Mouse (Mus musculus): ENCODE results near the gene Hpd. TPM values are rescaled to one million over a fixed set of nuclear protein-coding genes. Genes with fewer than 3 reads are reported as not detected.
"Not testable (repeated sequence)": the region's sequence is repeated elsewhere in the genome, so short reads cannot be mapped to it uniquely, and the experiment has no call there.

Gene Hpd
- total RNA-seq (2021) = 1 to 10 TPM in 1 of 2 experiments, under 1 TPM in 1; 0.42 to 2.4 TPM
- long read RNA-seq, experiment 1 = 0 reads
- long read RNA-seq, experiment 2 = 0 reads

DNA sequence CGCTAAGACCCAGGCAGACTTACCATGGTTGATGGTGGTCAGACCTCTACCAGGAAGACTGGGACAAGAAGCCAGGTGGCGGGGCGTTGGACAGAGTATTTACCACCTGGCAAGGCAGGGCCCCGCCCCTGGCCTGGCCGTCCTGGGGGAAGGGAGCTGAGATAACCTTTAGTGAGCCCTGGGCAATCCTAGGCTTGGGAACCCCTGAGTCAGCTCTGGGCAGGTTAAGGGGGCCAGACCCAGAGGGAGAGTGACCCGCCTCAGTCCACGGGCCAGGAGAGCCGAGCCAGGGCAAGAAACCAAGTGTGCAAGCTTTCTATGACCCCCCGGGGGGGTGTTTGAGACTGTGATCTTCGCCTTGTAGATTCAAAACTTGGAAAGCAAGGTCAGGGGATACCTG, at the start of gene Hpd:
TSS of gene Hpd (minus strand) at position 77 of the 400 bp plus-strand sequence.
- no peak for DNase-seq (ENCODE audit: low spot score in 2 of 2)

- no peak for DNase-seq (ENCODE audit: low spot score in 2 of 2)
These were observed 49.7 kb upstream of the Hpd start for GRCm38 (mm10) chr5:123232180-123232579.

DNA sequence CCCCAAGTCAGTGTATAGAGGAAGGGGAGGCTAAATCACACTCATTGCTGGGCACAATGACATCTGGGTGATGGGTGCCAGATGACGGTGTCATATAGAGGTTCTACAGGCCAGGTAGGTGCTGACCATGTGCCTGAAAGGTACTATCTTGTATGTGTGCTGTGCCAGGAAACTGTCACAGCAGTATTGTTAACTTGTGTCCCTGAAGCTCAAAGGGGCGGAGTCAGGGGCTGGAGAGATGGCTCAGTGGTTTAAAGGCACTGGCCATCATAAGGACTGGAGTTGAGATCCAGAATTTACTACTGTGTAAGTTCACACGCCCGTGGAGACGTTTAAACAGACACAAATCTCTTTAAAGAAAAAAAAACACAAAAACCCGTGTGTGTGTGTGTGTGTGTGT, 46.8 kb upstream of the Hpd start:
- no peak for DNase-seq (ENCODE audit: low spot score in 2 of 2)

- DNase-seq (ENCODE audit: low spot score in 2 of 2) = no peak
These were observed 46.0 kb upstream of the Hpd start for GRCm38 (mm10) chr5:123228524-123228922.

DNA sequence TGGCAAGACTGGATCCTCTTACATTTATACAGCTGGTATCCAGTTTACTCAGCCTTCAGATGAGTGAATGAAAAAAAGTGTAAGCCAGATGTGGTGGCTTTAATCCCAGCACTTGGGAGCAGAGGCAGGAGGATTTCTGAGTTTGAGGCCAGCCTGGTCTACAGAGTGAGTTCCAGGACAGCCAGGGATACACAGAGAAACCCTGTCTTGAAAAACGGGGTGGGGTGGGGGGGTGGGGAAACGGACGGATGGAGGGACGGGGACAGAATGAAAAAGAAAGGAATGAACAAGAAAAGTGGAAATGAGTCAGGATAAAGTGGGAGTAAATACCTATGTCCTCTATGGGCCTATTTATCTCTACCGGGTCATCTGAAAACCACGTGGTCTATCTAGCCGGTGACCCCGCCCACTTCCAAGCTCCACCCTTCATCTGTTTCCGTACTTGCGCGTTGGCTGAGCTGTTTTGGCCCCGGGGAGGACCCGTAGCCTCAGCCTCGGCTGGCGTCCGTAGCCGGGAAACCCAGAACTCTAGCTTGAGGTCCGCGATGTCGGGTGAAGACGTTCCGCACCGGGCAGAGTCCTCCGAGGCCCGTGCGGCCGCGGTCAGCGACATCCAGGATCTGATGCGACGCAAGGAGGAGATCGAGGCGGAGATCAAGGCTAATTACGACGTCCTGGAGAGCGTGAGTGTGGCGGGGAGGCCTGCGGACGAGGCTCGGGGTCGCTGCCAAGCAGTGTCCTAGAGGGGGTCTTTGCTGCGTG, 45.4 kb upstream of the Hpd start:
- peak; percentile 92 to 97 for DNase-seq (ENCODE audit: low spot score in 2 of 2)

GRCm38 (mm10) chr5:123226851-123227250, 44.3 kb upstream of the Hpd start:
- DNase-seq (ENCODE audit: low spot score in 2 of 2) = no peak

GRCm38 (mm10) chr5:123223861-123224260, 41.3 kb upstream of the Hpd start:
- DNase-seq (ENCODE audit: low spot score in 2 of 2) = not testable (repeated sequence)

GRCm38 (mm10) chr5:123223051-123223410, 40.5 kb upstream of the Hpd start:
- no peak for DNase-seq (ENCODE audit: low spot score in 2 of 2)

DNA sequence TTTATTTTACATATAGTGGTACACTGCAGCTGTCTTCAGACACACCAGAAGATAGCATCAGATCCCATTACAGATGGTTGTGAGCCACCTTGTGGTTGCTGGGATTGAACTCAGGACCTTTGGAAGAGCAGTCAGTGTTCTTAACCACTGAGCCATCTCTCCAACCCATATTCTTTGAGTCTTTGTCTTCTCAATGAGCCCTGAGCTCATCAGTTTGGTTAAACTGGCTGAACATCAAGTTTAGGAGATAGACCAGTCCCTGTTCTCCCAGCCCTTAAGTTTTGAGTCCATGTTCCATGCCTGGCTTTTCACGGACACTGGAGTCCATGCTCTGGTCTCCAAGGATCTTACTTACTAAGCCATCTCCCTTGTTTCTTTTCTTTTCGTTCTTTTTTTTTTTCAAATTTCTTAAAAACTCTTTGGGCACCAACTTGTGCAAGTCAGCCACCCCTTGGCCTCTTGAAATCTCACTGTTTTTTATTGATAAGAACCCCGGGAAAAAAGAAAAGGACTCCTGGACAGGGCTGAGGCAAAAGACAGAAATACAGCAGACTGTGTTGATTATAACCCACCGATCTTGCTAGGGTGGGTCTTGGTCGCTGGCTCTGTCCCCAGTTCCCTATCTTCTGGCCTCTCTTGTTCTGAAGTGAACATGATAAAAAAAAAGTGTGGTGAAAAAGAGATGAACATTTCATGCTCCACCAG, 40.0 kb upstream of the Hpd start:
- DNase-seq (ENCODE audit: low spot score in 2 of 2) = not testable (repeated sequence)

DNA sequence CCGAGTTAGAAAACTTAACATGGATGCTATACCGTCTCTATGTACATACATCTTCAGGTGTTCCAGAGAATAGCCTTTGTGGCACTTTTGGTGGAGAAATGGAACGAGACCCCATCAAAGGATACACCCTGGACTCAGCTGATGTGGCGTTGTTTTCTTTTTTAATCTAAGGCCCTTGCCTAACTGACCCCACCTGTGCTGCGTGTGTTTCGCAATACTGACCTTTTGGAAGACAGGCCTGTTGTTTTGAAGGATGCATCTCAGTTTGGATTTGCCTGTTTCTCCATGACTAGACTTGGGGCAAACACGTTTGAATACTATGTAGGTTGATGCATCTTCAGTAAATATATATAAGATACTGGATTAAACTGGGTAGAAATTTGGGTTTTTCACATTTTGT, 21.1 kb upstream of the Hpd start:
- not testable (repeated sequence) for DNase-seq (ENCODE audit: low spot score in 2 of 2)

- not testable (repeated sequence) for DNase-seq (ENCODE audit: low spot score in 2 of 2)
These were observed 20.2 kb upstream of the Hpd start for GRCm38 (mm10) chr5:123202771-123203170.

- no peak for DNase-seq (ENCODE audit: low spot score in 2 of 2)
These were observed 19.5 kb upstream of the Hpd start for GRCm38 (mm10) chr5:123201987-123202386.

GRCm38 (mm10) chr5:123201523-123201892, 19.0 kb upstream of the Hpd start:
- no peak for DNase-seq (ENCODE audit: low spot score in 2 of 2)

DNA sequence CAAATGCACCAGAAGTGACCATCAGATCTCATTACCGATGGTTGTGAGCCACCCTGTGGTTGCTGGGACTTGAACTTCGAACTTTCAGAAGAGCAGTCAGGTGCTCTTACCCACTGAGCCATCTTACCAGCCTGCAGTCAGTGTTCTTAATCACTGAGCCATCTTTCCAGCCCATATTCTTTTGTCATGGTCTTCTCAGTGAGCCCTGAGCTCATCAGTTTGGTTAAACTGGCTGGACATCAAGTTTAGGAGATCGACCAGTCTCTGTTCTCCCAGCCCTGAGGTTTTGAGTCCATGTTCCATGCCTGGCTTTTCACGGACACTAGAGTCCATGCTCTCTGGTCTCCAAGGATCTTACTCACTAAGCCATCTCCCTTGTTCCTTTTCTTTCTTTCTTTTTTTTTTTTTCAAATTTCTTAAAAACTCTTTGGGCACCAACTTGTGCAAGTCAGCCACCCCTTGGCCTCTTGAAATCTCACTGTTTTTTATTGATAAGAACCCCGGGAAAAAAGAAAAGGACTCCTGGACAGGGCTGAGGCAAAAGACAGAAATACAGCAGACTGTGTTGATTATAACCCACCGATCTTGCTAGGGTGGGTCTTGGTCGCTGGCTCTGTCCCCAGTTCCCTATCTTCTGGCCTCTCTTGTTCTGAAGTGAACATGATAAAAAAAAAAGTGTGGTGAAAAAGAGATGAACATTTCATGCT, 18.4 kb upstream of the Hpd start:
- DNase-seq (ENCODE audit: low spot score in 2 of 2) = not testable (repeated sequence)

- no peak for DNase-seq (ENCODE audit: low spot score in 2 of 2)
These were observed 16.0 kb upstream of the Hpd start for GRCm38 (mm10) chr5:123198523-123198922.

DNA sequence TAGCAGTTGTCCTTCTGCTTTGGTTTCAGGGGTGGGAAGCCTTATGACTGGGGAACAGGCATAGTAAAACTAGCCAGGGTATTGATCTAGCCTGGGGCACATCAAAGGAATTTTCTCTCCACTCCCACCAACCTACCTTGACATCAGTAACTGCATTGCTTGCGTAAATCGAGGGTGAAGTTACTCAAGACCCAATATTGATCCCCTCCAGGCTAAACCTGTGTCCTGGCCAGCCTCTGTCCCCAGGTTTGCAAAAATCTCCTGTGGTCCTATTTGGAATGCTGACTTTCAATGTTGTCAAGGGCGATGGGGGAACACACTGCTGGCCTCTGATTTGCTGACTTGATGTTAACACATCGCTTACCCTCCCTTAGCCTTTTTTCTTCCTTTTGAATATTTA, 14.2 kb upstream of the Hpd start:
- DNase-seq (ENCODE audit: low spot score in 2 of 2) = no peak

DNA sequence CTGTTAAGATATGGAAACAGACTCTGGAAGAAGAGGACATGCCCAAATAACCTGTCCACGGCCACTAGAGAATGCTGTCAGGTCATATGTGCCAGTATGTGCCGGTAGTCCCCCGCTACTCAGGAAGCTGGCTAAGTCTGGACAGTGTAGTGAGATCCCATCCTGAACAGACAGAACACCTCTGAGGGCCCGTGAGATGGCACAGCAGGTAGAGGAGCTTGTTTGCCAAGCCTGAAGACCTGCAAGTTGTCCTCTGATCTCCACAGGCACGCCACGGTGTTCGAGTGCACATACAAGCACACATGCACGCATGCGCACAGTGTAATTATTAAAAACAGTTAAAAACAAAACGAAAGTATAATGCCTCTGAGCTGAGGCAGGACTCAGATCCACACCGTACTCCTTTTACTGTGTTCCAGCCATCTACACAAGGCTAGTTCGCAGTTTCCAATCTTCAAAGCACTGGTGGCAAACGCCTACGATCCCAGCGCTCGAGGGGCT, 13.0 kb upstream of the Hpd start:
- no peak for DNase-seq (ENCODE audit: low spot score in 2 of 2)

DNA sequence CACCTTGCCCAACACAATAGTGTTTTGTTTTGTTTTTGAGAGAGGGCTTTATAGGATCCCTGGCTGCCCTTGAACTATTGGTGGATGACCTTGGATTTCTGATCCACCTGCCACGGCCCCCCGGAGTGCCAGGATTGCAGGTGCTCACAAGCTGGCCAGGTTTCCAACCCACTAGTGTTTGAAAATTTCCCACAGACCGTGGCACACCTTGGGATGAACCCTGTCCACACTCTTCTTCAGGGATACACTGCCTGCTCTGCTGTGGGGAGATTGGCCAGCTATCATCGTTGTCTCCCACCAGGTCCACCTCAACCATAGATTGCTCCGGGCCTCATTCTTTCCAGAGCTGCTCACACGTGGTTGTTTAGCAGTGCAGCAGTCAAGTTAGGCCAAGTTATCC, 12.3 kb upstream of the Hpd start:
- DNase-seq (ENCODE audit: low spot score in 2 of 2) = no peak

- DNase-seq (ENCODE audit: low spot score in 2 of 2) = no peak
These were observed 10.9 kb upstream of the Hpd start for GRCm38 (mm10) chr5:123193436-123193835.

DNA sequence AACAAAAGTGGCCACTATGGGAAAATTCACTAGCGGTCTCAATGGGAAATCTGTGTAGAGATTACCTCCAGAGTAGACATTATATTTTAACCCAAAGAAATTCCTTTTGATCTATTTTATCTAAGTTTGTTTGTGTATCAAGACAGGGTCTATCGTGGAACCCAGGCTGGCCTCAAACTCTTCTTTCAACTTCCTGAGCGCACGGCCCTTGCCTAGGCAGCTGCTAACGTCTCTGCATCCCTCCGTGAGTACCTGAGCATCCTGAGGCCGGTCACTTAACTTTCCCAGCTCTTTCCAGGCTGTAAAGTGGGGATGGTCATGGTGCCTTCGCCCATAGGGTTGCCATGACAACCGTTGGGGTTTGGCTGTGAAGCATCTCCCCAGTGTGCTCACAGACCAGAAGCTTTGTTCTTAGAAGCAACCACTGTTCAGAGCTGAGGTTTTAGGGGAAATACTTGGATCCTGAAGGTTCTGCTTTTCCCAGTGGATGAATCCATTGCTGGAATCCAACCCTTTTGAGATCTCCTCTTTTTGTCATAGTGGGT, 10.2 kb upstream of the Hpd start:
- DNase-seq (ENCODE audit: low spot score in 2 of 2) = no peak

- no peak for DNase-seq (ENCODE audit: low spot score in 2 of 2)
These were observed 8.9 kb upstream of the Hpd start for GRCm38 (mm10) chr5:123191427-123191826.

DNA sequence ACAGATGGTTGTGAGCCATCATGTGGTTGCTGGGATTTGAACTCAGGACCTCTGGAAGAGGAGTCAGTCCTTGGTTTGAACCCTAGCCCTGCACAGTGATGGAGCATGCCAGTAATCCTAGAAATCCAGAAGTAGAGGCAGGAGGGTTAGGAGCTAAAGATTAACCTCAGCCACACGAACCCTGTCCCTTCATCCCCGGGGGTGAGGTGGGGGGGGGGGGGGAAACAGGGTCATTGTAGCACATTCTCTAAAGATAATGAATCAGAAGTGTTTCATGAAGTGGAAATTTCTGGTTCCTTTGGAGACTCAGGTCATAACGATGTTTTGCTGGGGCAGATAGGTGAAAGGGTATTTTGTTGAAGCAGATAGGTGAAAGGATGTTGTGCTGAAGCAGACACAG, 8.4 kb upstream of the Hpd start:
- DNase-seq (ENCODE audit: low spot score in 2 of 2) = no peak
